ENCODE assay signal across 16 mouse cellular contexts in the genomic region with DNA sequence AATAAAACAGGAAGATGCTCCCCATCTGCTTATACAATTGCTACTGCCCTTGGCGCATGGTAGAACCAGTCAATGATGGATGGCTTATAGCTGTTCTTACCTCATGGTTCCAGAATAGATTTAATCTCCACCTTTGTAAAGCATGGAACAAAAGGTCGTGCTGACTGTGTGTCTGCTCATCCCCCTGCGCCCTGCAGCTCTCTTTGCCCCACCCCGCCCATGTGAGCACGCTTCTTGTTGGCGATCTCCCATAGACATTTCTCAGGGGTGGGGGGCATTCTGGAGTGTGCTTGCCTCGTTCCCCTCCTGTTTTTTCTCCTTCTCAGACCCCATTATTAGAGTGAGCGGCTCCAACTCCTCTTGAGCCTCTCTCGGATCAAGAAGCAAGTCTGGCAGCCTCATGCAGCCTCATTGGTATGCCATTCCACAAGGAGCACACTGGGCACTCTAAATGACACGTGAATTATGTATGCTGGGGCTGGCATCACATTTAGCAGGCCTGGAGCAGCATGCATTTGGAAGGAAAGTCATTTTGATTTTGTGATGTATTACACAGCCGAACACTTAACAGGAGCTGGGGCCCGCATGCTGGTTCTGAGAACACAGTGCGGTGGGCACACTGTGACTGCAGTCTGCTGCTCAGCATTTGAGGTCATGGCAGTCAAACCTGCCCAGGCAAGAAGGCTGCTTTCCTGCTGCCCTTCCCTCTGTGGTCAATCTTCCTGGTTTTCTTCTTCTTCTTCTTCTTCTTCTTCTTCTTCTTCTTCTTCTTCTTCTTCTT.
DNase-seq lines count a peak whose midpoint lies in the region; ATAC-seq lines count a peak whose summit lies in the region.
"Had no signal": no experiment of that assay in that cellular context is flagged by ENCODE, and none has a peak within 500 bp of the region (broad histone marks: within the 10 kb centered on the region; RNA-seq: fewer than 3 reads in every experiment).

No protein-coding gene starts in this region.

- H3K9ac ChIP-seq in neural tube, embryonic 13.5 days: no peak overlapping the region
- no peak overlapping the region for H3K9ac ChIP-seq in hindbrain, embryonic 16.5 days (ENCODE audit: low read depth, low read length)

- H3K4me1 ChIP-seq in neural tube, embryonic 13.5 days (replicated peaks): peaks cover 6% of the 10 kb centered on the region; the same call in 1 of the 2 replicates
- 0 out of 2 replicates have a peak, but pooled peaks cover 3% of the 10 kb centered on the region for H3K4me1 ChIP-seq in hindbrain, embryonic 16.5 days (ENCODE audit: control insufficient read depth, insufficient read depth, low read depth, low read length)
- H3K4me1 ChIP-seq: megakaryocyte, embryonic 14.5 days had no signal

- 65% methylated on average over 13 of the region's 13 CpGs for WGBS in neural tube, embryonic 13.5 days
- 53% methylated on average over 13 of the region's 13 CpGs for WGBS in hindbrain, embryonic 16.5 days

- H3K36me3 ChIP-seq in neural tube, embryonic 13.5 days: no peaks in the 10 kb centered on the region
- no peaks in the 10 kb centered on the region for H3K36me3 ChIP-seq in hindbrain, embryonic 16.5 days (ENCODE audit: control insufficient read depth, insufficient read depth, low read length)

- H3K27me3 ChIP-seq in neural tube, embryonic 13.5 days: no peaks in the 10 kb centered on the region
- no peaks in the 10 kb centered on the region for H3K27me3 ChIP-seq in hindbrain, embryonic 16.5 days (replicated peaks; ENCODE audit: control insufficient read depth, insufficient read depth, low read length)
- H3K27me3 ChIP-seq: megakaryocyte, embryonic 14.5 days; Patski had no signal

- no peak overlapping the region for H3K4me2 ChIP-seq in neural tube, embryonic 13.5 days
- H3K4me2 ChIP-seq in hindbrain, embryonic 16.5 days (ENCODE audit: low read length): no peak overlapping the region

- no peak overlapping the region for H3K27ac ChIP-seq in neural tube, embryonic 13.5 days (replicated peaks)
- peak overlapping the region; percentile 19; the same call in 1 of the 2 replicates for H3K27ac ChIP-seq in hindbrain, embryonic 16.5 days (ENCODE audit: low read depth, low read length)

- no peak overlapping the region for H3K4me3 ChIP-seq in neural tube, embryonic 13.5 days
- H3K4me3 ChIP-seq in hindbrain, embryonic 16.5 days (ENCODE audit: low read length): no peak overlapping the region
- H3K4me3 ChIP-seq: myocyte had no signal

- peak; percentile 68 for DNase-seq in heart, adult 11 months
- no peak for DNase-seq in heart, adult 8-10 months (ENCODE audit: low spot score)
- no peak for DNase-seq in neural tube, embryonic 10.5 days (ENCODE audit: extremely low spot score, low spot score)
- DNase-seq in adipocyte (ENCODE audit: low spot score): no peak
- no peak for DNase-seq in heart, adult 9 months (ENCODE audit: low spot score in 2 of 2)
- DNase-seq: cerebellum, postnatal 36 days; kidney, adult 8-10 months; kidney, postnatal 25 days; layer of hippocampus, adult 9-11 months; lung, postnatal 10 days; right cerebral cortex, postnatal 14 days had no signal

- peak; percentile 67; the same call in 1 of the 2 replicates for ATAC-seq in neural tube, embryonic 13.5 days (ENCODE audit: low read depth)
- ATAC-seq in hindbrain, embryonic 16.5 days: peak; percentile 88
- ATAC-seq: Patski had no signal

- 0 out of 2 replicates have a peak, but pooled peaks cover 3% of the 10 kb centered on the region for H3K9me3 ChIP-seq in neural tube, embryonic 13.5 days
- H3K9me3 ChIP-seq in hindbrain, embryonic 16.5 days (ENCODE audit: control insufficient read depth, low read length): no peaks in the 10 kb centered on the region
